ENCODE assay signal across 19 mouse cellular contexts in genomic region chr17:30454155-30454861, GRCm38 (mm10).
A peak's percentile ranks its signal among the peaks of the same experiment; 100 is the strongest.
DNase-seq lines count a peak whose midpoint lies in the region; ATAC-seq and TF ChIP-seq lines count a peak whose summit lies in the region.
"Had no signal": no experiment of that assay in that cellular context is flagged by ENCODE, and none has a peak within 500 bp of the region (broad histone marks: within the 10 kb centered on the region; RNA-seq: fewer than 3 reads in every experiment).

No protein-coding gene starts in this region.

- H3K9me3 ChIP-seq in hindbrain, postnatal 0 days (ENCODE audit: low read length): no peaks in the 10 kb centered on the region
- H3K9me3 ChIP-seq in hindbrain, embryonic 11.5 days (ENCODE audit: control insufficient read depth, low read length): no peaks in the 10 kb centered on the region
- no peaks in the 10 kb centered on the region for H3K9me3 ChIP-seq in midbrain, embryonic 13.5 days
- no peaks in the 10 kb centered on the region for H3K9me3 ChIP-seq in midbrain, postnatal 0 days (ENCODE audit: low read length)
- no peaks in the 10 kb centered on the region for H3K9me3 ChIP-seq in liver, postnatal 0 days (ENCODE audit: low read length)
- H3K9me3 ChIP-seq: G1E; heart, embryonic 10.5 days; heart, embryonic 15.5 days; hindbrain, embryonic 15.5 days; liver, embryonic 12.5 days had no signal

- no peak overlapping the region for H3K27ac ChIP-seq in cerebellum, adult 2 months (ENCODE audit: insufficient read depth, low read length)
- peak overlapping the region; percentile 26; the same call in 1 of the 2 replicates for H3K27ac ChIP-seq in hindbrain, postnatal 0 days
- no peak overlapping the region for H3K27ac ChIP-seq in hindbrain, embryonic 11.5 days (ENCODE audit: low read depth, low read length)
- H3K27ac ChIP-seq in midbrain, embryonic 13.5 days: peak overlapping the region; percentile 68
- no peak overlapping the region for H3K27ac ChIP-seq in midbrain, postnatal 0 days (ENCODE audit: low read depth, low read length)
- no peak overlapping the region for H3K27ac ChIP-seq in liver, postnatal 0 days (ENCODE audit: low read depth)
- H3K27ac ChIP-seq: heart, embryonic 10.5 days; heart, embryonic 15.5 days; hindbrain, embryonic 15.5 days; left cerebral cortex, adult 2 months; liver, embryonic 12.5 days; macrophage had no signal

- TF ChIP-seq POLR2A in cerebellum, adult 2 months (IDR thresholded peaks at IDR 0.05; ENCODE audit: borderline replicate concordance, insufficient read depth, low read length): no peak

- ATAC-seq in hindbrain, postnatal 0 days: no peak
- no peak for ATAC-seq in hindbrain, embryonic 11.5 days (ENCODE audit: low FRiP score)
- no peak for ATAC-seq in midbrain, embryonic 13.5 days
- ATAC-seq in midbrain, postnatal 0 days (ENCODE audit: low FRiP score): no peak
- ATAC-seq in liver, postnatal 0 days: no peak
- ATAC-seq: intestine, postnatal 0 days; liver, embryonic 12.5 days; Patski had no signal

- DNase-seq in cerebellum, postnatal 14 days: peak; percentile 41 to 42
- no peak for DNase-seq in cerebellum, adult 2 months
- DNase-seq in hindbrain, postnatal 0 days (ENCODE audit: low spot score): peak; percentile 34
- no peak for DNase-seq in hindbrain, embryonic 11.5 days (ENCODE audit: low spot score)
- DNase-seq in midbrain, postnatal 0 days (ENCODE audit: low spot score): no peak
- DNase-seq in liver, postnatal 0 days: no peak
- DNase-seq: gastrocnemius, postnatal 25 days; heart, adult 11 months had no signal

- 59% methylated on average over 6 of the region's 6 CpGs for WGBS in cerebellum, adult 2 months
- WGBS in hindbrain, postnatal 0 days: 34% methylated on average over 6 of the region's 6 CpGs
- 55% methylated on average over 6 of the region's 6 CpGs for WGBS in hindbrain, embryonic 11.5 days
- WGBS in midbrain, embryonic 13.5 days: 49% methylated on average over 6 of the region's 6 CpGs
- 47% methylated on average over 6 of the region's 6 CpGs for WGBS in midbrain, postnatal 0 days
- 73% methylated on average over 6 of the region's 6 CpGs for WGBS in liver, postnatal 0 days (ENCODE audit: insufficient replicate concordance)

- no peaks in the 10 kb centered on the region for H3K36me3 ChIP-seq in hindbrain, postnatal 0 days (ENCODE audit: insufficient read depth, low read length)
- no peaks in the 10 kb centered on the region for H3K36me3 ChIP-seq in hindbrain, embryonic 11.5 days (ENCODE audit: control insufficient read depth, insufficient read depth, low read length)
- no peaks in the 10 kb centered on the region for H3K36me3 ChIP-seq in midbrain, embryonic 13.5 days
- H3K36me3 ChIP-seq in midbrain, postnatal 0 days (ENCODE audit: insufficient read depth, low read length): no peaks in the 10 kb centered on the region
- H3K36me3 ChIP-seq in liver, postnatal 0 days (replicated peaks; ENCODE audit: insufficient read depth, low read length): no peaks in the 10 kb centered on the region
- H3K36me3 ChIP-seq: heart, embryonic 10.5 days; heart, embryonic 15.5 days; hindbrain, embryonic 15.5 days; liver, embryonic 12.5 days had no signal

- no peak overlapping the region for H3K4me2 ChIP-seq in hindbrain, postnatal 0 days (ENCODE audit: low read depth, low read length)
- H3K4me2 ChIP-seq in hindbrain, embryonic 11.5 days (replicated peaks; ENCODE audit: low read depth, low read length): no peak overlapping the region
- H3K4me2 ChIP-seq in midbrain, embryonic 13.5 days (replicated peaks): no peak overlapping the region
- no peak overlapping the region for H3K4me2 ChIP-seq in midbrain, postnatal 0 days (ENCODE audit: low read depth, low read length, poor library complexity, severe bottlenecking)
- H3K4me2 ChIP-seq in liver, postnatal 0 days (ENCODE audit: low read depth, low read length): no peak overlapping the region
- H3K4me2 ChIP-seq: heart, embryonic 15.5 days; hindbrain, embryonic 15.5 days; liver, embryonic 12.5 days had no signal

- no peaks in the 10 kb centered on the region for H3K4me1 ChIP-seq in cerebellum, adult 2 months (ENCODE audit: control insufficient read depth, insufficient read depth, low read length)
- peaks cover 4% of the 10 kb centered on the region for H3K4me1 ChIP-seq in hindbrain, postnatal 0 days (ENCODE audit: insufficient read depth, low read length)
- 0 out of 2 replicates have a peak, but pooled peaks cover 2% of the 10 kb centered on the region for H3K4me1 ChIP-seq in hindbrain, embryonic 11.5 days (replicated peaks; ENCODE audit: control insufficient read depth, insufficient read depth, low read length)
- H3K4me1 ChIP-seq in midbrain, embryonic 13.5 days (replicated peaks): peaks cover 41% of the 10 kb centered on the region
- no peaks in the 10 kb centered on the region; the same call in 1 of the 2 replicates for H3K4me1 ChIP-seq in midbrain, postnatal 0 days (ENCODE audit: insufficient read depth, low read length)
- H3K4me1 ChIP-seq in liver, postnatal 0 days (ENCODE audit: insufficient read depth): no peaks in the 10 kb centered on the region
- H3K4me1 ChIP-seq: liver, embryonic 12.5 days had no signal

- H3K9ac ChIP-seq in hindbrain, postnatal 0 days (replicated peaks; ENCODE audit: low read length): no peak overlapping the region
- no peak overlapping the region for H3K9ac ChIP-seq in hindbrain, embryonic 11.5 days (ENCODE audit: low read depth, low read length)
- no peak overlapping the region for H3K9ac ChIP-seq in midbrain, embryonic 13.5 days (replicated peaks)
- no peak overlapping the region for H3K9ac ChIP-seq in midbrain, postnatal 0 days (replicated peaks; ENCODE audit: low read length, poor library complexity, severe bottlenecking)
- H3K9ac ChIP-seq in liver, postnatal 0 days (replicated peaks): no peak overlapping the region
- H3K9ac ChIP-seq: heart, embryonic 15.5 days; hindbrain, embryonic 15.5 days; liver, embryonic 12.5 days had no signal

- no peaks in the 10 kb centered on the region for H3K27me3 ChIP-seq in cerebellum, adult 2 months (ENCODE audit: control insufficient read depth, insufficient read depth, low read length)
- no peaks in the 10 kb centered on the region for H3K27me3 ChIP-seq in hindbrain, postnatal 0 days (ENCODE audit: insufficient read depth, low read length)
- no peaks in the 10 kb centered on the region for H3K27me3 ChIP-seq in hindbrain, embryonic 11.5 days (ENCODE audit: control insufficient read depth, insufficient read depth, low read length)
- no peaks in the 10 kb centered on the region for H3K27me3 ChIP-seq in midbrain, embryonic 13.5 days
- H3K27me3 ChIP-seq in midbrain, postnatal 0 days (ENCODE audit: insufficient read depth, low read length): no peaks in the 10 kb centered on the region
- no peaks in the 10 kb centered on the region for H3K27me3 ChIP-seq in liver, postnatal 0 days (ENCODE audit: insufficient read depth, low read length)
- H3K27me3 ChIP-seq: heart, embryonic 15.5 days; hindbrain, embryonic 15.5 days; liver, embryonic 12.5 days; Patski had no signal

- TF ChIP-seq CTCF in cerebellum, adult 2 months (IDR thresholded peaks at IDR 0.05; ENCODE audit: borderline replicate concordance, insufficient read depth, low read depth, low read length): no peak
- no peak for TF ChIP-seq CTCF in hindbrain, postnatal 0 days (IDR thresholded peaks at IDR 0.05; ENCODE audit: low read depth)
- no peak for TF ChIP-seq CTCF in midbrain, postnatal 0 days (IDR thresholded peaks at IDR 0.05)
- TF ChIP-seq CTCF in liver, postnatal 0 days (IDR thresholded peaks at IDR 0.05; ENCODE audit: low read depth): no peak

- H3K4me3 ChIP-seq in cerebellum, adult 2 months (replicated peaks; ENCODE audit: insufficient read depth, low read depth, low read length): no peak overlapping the region
- no peak overlapping the region for H3K4me3 ChIP-seq in hindbrain, postnatal 0 days (ENCODE audit: low read length)
- H3K4me3 ChIP-seq in hindbrain, embryonic 11.5 days (ENCODE audit: low read depth, low read length): no peak overlapping the region
- no peak overlapping the region for H3K4me3 ChIP-seq in midbrain, embryonic 13.5 days (replicated peaks)
- H3K4me3 ChIP-seq in midbrain, postnatal 0 days (ENCODE audit: low read depth, low read length): no peak overlapping the region
- no peak overlapping the region for H3K4me3 ChIP-seq in liver, postnatal 0 days (ENCODE audit: low read depth, low read length)
- H3K4me3 ChIP-seq: erythroblast, embryonic 14.5 days; heart, embryonic 10.5 days; heart, embryonic 15.5 days; hindbrain, embryonic 15.5 days; left cerebral cortex, adult 2 months; liver, embryonic 12.5 days had no signal

- no peak for TF ChIP-seq EP300 in liver, postnatal 0 days (IDR thresholded peaks at IDR 0.05; ENCODE audit: low read depth)

Comparison
In these comparisons a context has a peak if more than half of its experiments do, and no peak if none do; other contexts are left out.
1. DNase-seq: peak in cerebellum, postnatal 14 days (2 of 2) and hindbrain, postnatal 0 days (single experiment); none in cerebellum, adult 2 months (0 of 2), hindbrain, embryonic 11.5 days (single experiment), midbrain, postnatal 0 days (single experiment) and liver, postnatal 0 days (single experiment).
2. H3K27ac ChIP-seq: peak in hindbrain, postnatal 0 days (single experiment) and midbrain, embryonic 13.5 days (single experiment); none in cerebellum, adult 2 months (single experiment), hindbrain, embryonic 11.5 days (single experiment), midbrain, postnatal 0 days (single experiment) and liver, postnatal 0 days (single experiment).